Mouse (Mus musculus) limb, embryonic 11.5 days (tissue): ENCODE results near the gene Ablim2. TPM values are rescaled to one million over a fixed set of nuclear protein-coding genes. Genes with fewer than 3 reads are reported as not detected.

ENCODE experiments used
- ATAC-seq: fragments of 200-750 bp; cut with Nextera tagmentation; 2 replicates; pipeline ENCODE4 v1.8.0; 2017; ENCODE audit warnings: low read depth; ENCODE audit not compliant: insufficient number of reproducible peaks, low FRiP score, low TSS enrichment
- DNase-seq: peaks from one replicate; pipeline ENCODE4 v3.0.0-alpha.2; 2015; ENCODE audit warnings: low spot score
- H3K27ac ChIP-seq: fragments of 300-500 bp; sonication (generic); replicated peaks from 2 replicates; pipeline ENCODE4 v1.5.1; 2014; ENCODE audit warnings: low read depth, mild to moderate bottlenecking, low read length
- H3K27me3 ChIP-seq: fragments of 300-500 bp; sonication (generic); 2 replicates; pipeline ENCODE4 v1.6.1; 2014; ENCODE audit warnings: mild to moderate bottlenecking, low read length, mixed read lengths; ENCODE audit not compliant: control insufficient read depth, insufficient read depth
- H3K36me3 ChIP-seq: fragments of 300-500 bp; sonication (generic); 2 replicates; pipeline ENCODE4 v1.6.1; 2014; ENCODE audit warnings: mild to moderate bottlenecking, low read length, moderate library complexity, mixed read lengths; ENCODE audit not compliant: control insufficient read depth, insufficient read depth
- H3K4me1 ChIP-seq: fragments of 300-500 bp; sonication (generic); 2 replicates; pipeline ENCODE4 v1.6.1; 2014; ENCODE audit warnings: low read length, mixed read lengths; ENCODE audit not compliant: control insufficient read depth, insufficient read depth
- H3K4me2 ChIP-seq: fragments of 300-500 bp; sonication (generic); 2 replicates; pipeline ENCODE4 v1.6.1; 2014; ENCODE audit warnings: low read depth, mild to moderate bottlenecking, moderate library complexity; ENCODE audit not compliant: severe bottlenecking
- H3K4me3 ChIP-seq: fragments of 300-500 bp; sonication (generic); 2 replicates; pipeline ENCODE4 v1.5.1; 2014; ENCODE audit warnings: low read depth, low read length
- H3K9ac ChIP-seq: fragments of 300-500 bp; sonication (generic); 2 replicates; pipeline ENCODE4 v1.6.1; 2014; ENCODE audit warnings: mild to moderate bottlenecking, low read length
- H3K9me3 ChIP-seq: fragments of 300-500 bp; sonication (generic); 2 replicates; pipeline ENCODE4 v1.6.1; 2016; ENCODE audit warnings: low read length; ENCODE audit not compliant: control insufficient read depth
- WGBS: fragments of 180-500 bp; shearing (Covaris S2); extraction: QIAGEN DNeasy Blood & Tissue Kit; methylation state at CpG from one replicate; pipeline ENCODE4 v1.1.7; 2014; 5-methylcytosine and 5-hydroxymethylcytosine counted together
- polyA plus RNA-seq: library from polyadenylated mRNA; unstranded; fragments of >200 nt; fragmentation: Nextera tagmentation; extraction: Ambion mirVana; gene quantifications from 2 replicates; pipeline ENCODE4 v1.2.1, GENCODE M21; 2014

Gene Ablim2
- polyA plus RNA-seq, 1 experiment from 2014 or later = 1.3 TPM

- Histone ChIP-seq H3K9me3 (no peaks in the 10 kb centered on the region), H3K4me1 (peaks cover 40% of the 10 kb centered on the region), H3K36me3 (no peaks in the 10 kb centered on the region), H3K4me3 (no peak overlapping the region), H3K27ac (no peak overlapping the region), H3K9ac (no peak overlapping the region), H3K4me2 (no peak overlapping the region; the same call in 1 of the 2 replicates), H3K27me3 (no peaks in the 10 kb centered on the region)
- DNase-seq (no peak), ATAC-seq (no peak)
- WGBS = 86% methylated on average over 6 of the region's 6 CpGs
These were observed 163.5 kb downstream of the Ablim2 start for GRCm38 (mm10) chr5:35921141-35921540.

DNA sequence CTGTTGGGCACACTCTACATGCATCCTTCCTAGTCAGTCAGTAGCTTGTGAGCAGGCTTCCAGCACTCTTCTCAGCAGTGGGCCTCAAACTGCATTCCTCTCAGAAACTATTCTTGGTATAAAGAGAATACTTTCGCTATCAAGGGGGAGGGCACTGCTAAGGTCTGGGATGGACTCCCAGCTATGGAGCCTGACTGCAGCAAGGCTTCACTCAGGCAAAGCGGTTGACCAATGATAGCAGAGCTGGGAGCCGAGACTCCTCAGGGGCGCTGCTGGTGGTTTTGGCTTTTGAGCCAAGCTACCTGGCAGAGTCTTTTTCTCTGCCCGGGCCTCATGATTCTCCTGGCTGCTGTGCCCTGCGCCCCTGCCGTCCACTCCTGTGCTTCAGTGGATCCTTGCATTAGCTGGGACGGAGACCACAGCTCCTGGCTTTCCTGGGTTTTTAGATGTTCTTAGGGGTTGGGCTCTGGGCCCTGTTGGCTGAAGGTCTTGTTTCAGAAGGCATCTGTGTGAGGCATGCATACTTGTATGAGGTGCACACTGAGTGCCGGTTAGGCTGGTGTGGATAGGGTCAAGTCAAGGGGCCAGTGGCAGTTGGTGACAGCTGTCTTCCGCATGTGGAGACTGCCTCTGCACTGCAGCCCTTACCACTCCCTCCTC, 164.0 kb downstream of the Ablim2 start:
- H3K4me3 ChIP-seq = no peak overlapping the region
- no peak overlapping the region for H3K27ac ChIP-seq
- H3K9me3 ChIP-seq = no peaks in the 10 kb centered on the region
- 46% methylated on average over 10 of the region's 10 CpGs for WGBS
- DNase-seq = peak; percentile 55
- no peaks in the 10 kb centered on the region for H3K27me3 ChIP-seq
- no peaks in the 10 kb centered on the region for H3K36me3 ChIP-seq
- no peak overlapping the region; the same call in 1 of the 2 replicates for H3K4me2 ChIP-seq
- peak; percentile 63; the same call in 1 of the 2 replicates for ATAC-seq
- H3K4me1 ChIP-seq = peaks cover 42% of the 10 kb centered on the region
- H3K9ac ChIP-seq = no peak overlapping the region

GRCm38 (mm10) chr5:35923448-35923847, 165.8 kb downstream of the Ablim2 start:
- Histone ChIP-seq H3K27ac (no peak overlapping the region), H3K27me3 (no peaks in the 10 kb centered on the region), H3K36me3 (no peaks in the 10 kb centered on the region), H3K9ac (no peak overlapping the region), H3K9me3 (no peaks in the 10 kb centered on the region), H3K4me1 (peaks cover 37% of the 10 kb centered on the region), H3K4me3 (no peak overlapping the region), H3K4me2 (no peak overlapping the region)
- WGBS = 87% methylated on average over 6 of the region's 6 CpGs
- no peak for DNase-seq
- no peak for ATAC-seq

GRCm38 (mm10) chr5:35925171-35925634, 167.5 kb downstream of the Ablim2 start:
- no peak for ATAC-seq

DNA sequence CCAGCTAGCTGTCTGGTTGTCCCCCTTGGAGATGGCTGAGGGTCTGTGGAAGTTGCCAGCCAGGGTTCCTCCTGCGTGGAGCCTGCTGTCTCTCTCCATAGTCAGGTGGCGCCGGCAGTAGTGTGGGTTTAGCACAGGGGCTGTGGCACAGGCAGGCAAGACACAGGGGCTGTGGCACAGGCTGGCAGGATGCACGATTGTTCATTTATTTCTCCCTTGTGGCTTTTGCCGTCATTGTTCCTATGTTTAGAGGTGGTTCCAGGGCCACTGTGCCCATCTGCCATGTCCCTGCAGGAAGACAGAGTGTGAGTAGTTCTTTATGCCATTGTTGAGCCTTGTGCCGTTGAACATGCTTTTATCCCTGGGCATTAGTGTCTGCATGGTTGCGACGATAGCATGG, 168.8 kb downstream of the Ablim2 start:
- peaks cover 25% of the 10 kb centered on the region for H3K4me1 ChIP-seq
- ATAC-seq (no peak), DNase-seq (no peak)
- 85% methylated on average over 8 of the region's 8 CpGs for WGBS
- no peak overlapping the region for H3K4me3 ChIP-seq
- H3K9ac ChIP-seq = no peak overlapping the region
- H3K9me3 ChIP-seq = no peaks in the 10 kb centered on the region
- no peak overlapping the region for H3K27ac ChIP-seq
- H3K36me3 ChIP-seq = no peaks in the 10 kb centered on the region
- H3K4me2 ChIP-seq = no peak overlapping the region
- no peaks in the 10 kb centered on the region for H3K27me3 ChIP-seq

More at GRCm38 (mm10) chr5:35925171-35925634, 167.5 kb downstream of the Ablim2 start:
- no peaks in the 10 kb centered on the region for H3K27me3 ChIP-seq
- peaks cover 30% of the 10 kb centered on the region for H3K4me1 ChIP-seq
- H3K4me3 ChIP-seq = no peak overlapping the region
- no peaks in the 10 kb centered on the region for H3K36me3 ChIP-seq
- no peak overlapping the region for H3K9ac ChIP-seq
- H3K4me2 ChIP-seq = no peak overlapping the region
- no peaks in the 10 kb centered on the region for H3K9me3 ChIP-seq
- no peak overlapping the region for H3K27ac ChIP-seq
- 25% methylated on average over 12 of the region's 12 CpGs for WGBS
- DNase-seq = no peak

DNA sequence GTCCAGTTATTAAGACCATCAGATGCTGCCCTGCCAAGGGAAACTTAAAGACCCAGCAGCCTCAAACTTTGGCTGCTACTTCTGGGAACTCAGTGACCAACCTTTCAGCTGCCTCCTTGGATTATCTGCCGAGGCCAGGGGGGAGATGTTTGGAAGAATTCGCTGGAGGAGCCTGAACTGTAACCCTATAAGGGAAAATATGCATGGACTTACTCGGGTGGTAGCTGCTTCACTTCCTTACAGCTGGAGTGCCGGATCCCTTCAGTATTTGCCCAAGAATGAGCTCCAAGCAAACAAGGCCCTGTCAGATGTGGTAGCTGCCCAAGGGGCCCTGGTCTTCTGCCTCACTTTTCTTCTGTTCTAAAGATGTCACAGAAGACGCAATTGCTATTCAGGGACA, 173.6 kb downstream of the Ablim2 start:
- Histone ChIP-seq H3K9me3 (no peaks in the 10 kb centered on the region), H3K27ac (no peak overlapping the region), H3K4me2 (no peak overlapping the region), H3K4me1 (peaks cover 6% of the 10 kb centered on the region; the same call in 1 of the 2 replicates), H3K27me3 (no peaks in the 10 kb centered on the region), H3K4me3 (no peak overlapping the region), H3K36me3 (no peaks in the 10 kb centered on the region), H3K9ac (no peak overlapping the region)
- DNase-seq (no peak), ATAC-seq (no peak)
- WGBS = 74% methylated on average over 5 of the region's 5 CpGs

DNA sequence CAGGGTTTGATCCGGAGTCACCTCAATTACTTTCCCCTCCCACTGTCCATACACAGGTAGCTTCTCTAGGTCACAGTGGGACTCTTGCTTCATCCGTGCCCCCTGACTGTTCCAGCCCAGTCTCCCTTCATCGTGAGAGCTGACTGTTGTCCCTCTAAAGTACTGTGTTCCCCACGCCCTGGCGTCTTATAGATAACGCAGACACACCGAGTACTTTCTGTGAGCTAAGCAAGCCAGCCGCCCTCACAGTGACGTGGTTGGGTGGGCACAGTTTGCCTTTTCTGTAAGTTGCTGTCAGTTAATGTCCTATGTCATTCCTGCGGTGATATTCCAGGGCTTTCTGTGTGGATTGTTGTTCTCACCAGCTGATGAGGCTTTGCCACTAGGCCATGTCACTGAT, 175.4 kb downstream of the Ablim2 start:
- Histone ChIP-seq H3K4me1 (no peaks in the 10 kb centered on the region), H3K27ac (no peak overlapping the region), H3K4me2 (no peak overlapping the region), H3K27me3 (no peaks in the 10 kb centered on the region), H3K4me3 (no peak overlapping the region), H3K9me3 (no peaks in the 10 kb centered on the region), H3K36me3 (no peaks in the 10 kb centered on the region), H3K9ac (no peak overlapping the region)
- ATAC-seq (no peak), DNase-seq (no peak)
- WGBS = 87% methylated on average over 10 of the region's 10 CpGs
